Mouse (Mus musculus) forebrain, embryonic 14.5 days (tissue): ENCODE measurements around the gene Tmx4. TPM values are rescaled to one million over a fixed set of nuclear protein-coding genes. Genes with fewer than 3 reads are reported as not detected.

ENCODE experiments used
- ATAC-seq: fragments of 200-750 bp; cut with Nextera tagmentation; 2 replicates; pipeline ENCODE4 v1.8.0; 2017; ENCODE audit warnings: mild to moderate bottlenecking, moderate library complexity
- DNase-seq: peaks from one replicate; pipeline ENCODE4 v3.0.0-alpha.2; 2015; ENCODE audit warnings: low spot score
- H3K27ac ChIP-seq: fragments of 300-500 bp; sonication (generic); 2 replicates; pipeline ENCODE4 v1.5.1; 2014; ENCODE audit warnings: low read depth, mild to moderate bottlenecking, control low read depth, low read length, moderate library complexity
- H3K27me3 ChIP-seq: fragments of 300-500 bp; sonication (generic); replicated peaks from 2 replicates; pipeline ENCODE4 v1.6.1; 2014; ENCODE audit warnings: low read length, control low read depth, mixed read lengths; ENCODE audit not compliant: control insufficient read depth, insufficient read depth
- H3K36me3 ChIP-seq: fragments of 300-500 bp; sonication (generic); 2 replicates; pipeline ENCODE4 v1.6.1; 2014; ENCODE audit warnings: low read length, control low read depth; ENCODE audit not compliant: control insufficient read depth, insufficient read depth
- H3K4me1 ChIP-seq: fragments of 300-500 bp; sonication (generic); 2 replicates; pipeline ENCODE4 v1.6.1; 2014; ENCODE audit warnings: antibody characterized with exemption, low read length, control low read depth; ENCODE audit not compliant: control insufficient read depth, insufficient read depth
- H3K4me2 ChIP-seq: fragments of 300-500 bp; sonication (generic); 2 replicates; pipeline ENCODE4 v1.6.1; 2014; ENCODE audit warnings: mild to moderate bottlenecking, control low read depth, low read length
- H3K4me3 ChIP-seq: fragments of 300-500 bp; sonication (generic); 2 replicates; pipeline ENCODE4 v1.5.1; 2014; ENCODE audit warnings: low read depth, low read length, control low read depth
- H3K9ac ChIP-seq: fragments of 300-500 bp; sonication (generic); 2 replicates; pipeline ENCODE4 v1.6.1; 2014; ENCODE audit warnings: mild to moderate bottlenecking, low read length, control low read depth, moderate library complexity
- H3K9me3 ChIP-seq: fragments of 300-500 bp; sonication (generic); replicated peaks from 2 replicates; pipeline ENCODE4 v1.6.1; 2016; ENCODE audit warnings: low read length, control low read depth, mixed read lengths; ENCODE audit not compliant: control insufficient read depth
- WGBS: fragments of 180-500 bp; shearing (Covaris S2); extraction: QIAGEN DNeasy Blood & Tissue Kit; methylation state at CpG from one replicate; pipeline ENCODE4 v1.1.7; 2014; 5-methylcytosine and 5-hydroxymethylcytosine counted together
- polyA plus RNA-seq: library from polyadenylated mRNA; unstranded; fragments of >200 nt; fragmentation: Nextera tagmentation; extraction: Ambion mirVana; gene quantifications from 2 replicates; pipeline ENCODE4 v1.2.1, GENCODE M21; 2014

The Tmx4 gene
- polyA plus RNA-seq = 70.2 and 84.2 TPM in 2 replicates

DNA sequence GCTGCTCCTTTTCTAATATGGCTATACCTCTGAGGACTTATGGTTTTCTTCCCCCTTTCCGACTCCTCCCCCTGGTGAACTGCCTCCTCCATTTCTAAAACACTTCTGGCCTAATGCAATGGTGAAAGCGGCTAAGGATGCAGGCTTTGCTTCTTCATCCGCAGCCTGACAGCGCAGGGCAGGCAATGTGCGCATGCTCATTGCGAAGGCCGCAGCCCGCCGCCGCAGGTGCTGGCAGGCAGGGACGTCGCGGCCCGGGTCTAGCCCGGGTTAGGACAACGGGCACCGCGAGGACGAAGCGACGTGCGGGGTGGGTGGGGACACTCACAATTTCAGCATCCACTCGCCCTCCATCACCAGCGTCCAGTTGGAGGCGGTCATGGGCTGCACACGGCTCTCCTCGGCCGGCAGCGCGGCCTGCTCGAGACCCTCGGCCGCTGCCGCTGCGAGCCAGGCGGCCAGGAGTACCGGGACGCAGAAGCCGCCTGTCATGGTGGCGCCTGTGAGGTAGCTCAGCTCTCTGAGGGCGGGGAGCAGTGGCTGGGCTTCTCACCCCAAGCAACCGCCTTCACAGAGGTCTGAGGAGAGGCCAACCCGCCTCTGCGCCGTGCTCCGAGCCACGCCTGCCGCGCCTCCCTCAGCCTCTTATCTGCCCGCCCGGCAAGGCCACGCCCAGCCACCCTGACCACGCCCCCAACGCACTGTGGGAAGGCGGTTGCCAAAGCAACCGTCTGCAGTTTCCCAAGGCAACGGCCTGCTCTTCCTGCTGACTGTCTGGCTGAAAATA lies at the start of gene Tmx4:
Gene Tmx4, minus strand, starts transcription at position 632 of the 787 bp plus-strand sequence.
- Histone ChIP-seq H3K9ac (peak within 1 kb of the TSS; percentile 97), H3K36me3 (peaks cover 5% of the 10 kb centered on the region; the same call in 1 of the 2 replicates), H3K27ac (peak within 1 kb of the TSS; percentile 99), H3K9me3 (no peaks in the 10 kb centered on the region), H3K4me3 (peak within 1 kb of the TSS; percentile 78), H3K4me2 (peak within 1 kb of the TSS; percentile 60), H3K27me3 (no peaks in the 10 kb centered on the region), H3K4me1 (peaks cover 19% of the 10 kb centered on the region)
- DNase-seq = peak; percentile 99
- WGBS = under 1% methylated on average over 56 of the region's 57 CpGs
- peak; percentile 99 for ATAC-seq

DNA sequence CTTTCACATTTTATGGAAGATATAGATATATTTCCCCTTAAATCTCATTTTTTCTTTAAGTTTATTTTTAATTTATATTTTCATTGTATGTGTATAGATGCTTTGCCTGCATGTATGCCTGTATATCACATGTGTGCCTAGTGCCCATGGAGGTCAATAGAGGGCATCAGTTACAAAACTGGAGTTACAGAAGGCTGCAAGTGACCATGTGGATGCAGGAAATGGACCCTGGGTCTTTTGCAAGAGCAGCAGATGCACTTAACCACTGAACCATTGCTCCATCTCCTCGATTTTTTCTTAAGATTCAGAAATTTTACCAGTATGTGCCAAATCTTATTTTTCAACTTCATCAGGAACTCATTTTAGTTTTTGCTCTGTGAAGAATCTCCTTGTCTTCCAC lies 48.2 kb upstream of the Tmx4 start:
- H3K36me3 ChIP-seq = no peaks in the 10 kb centered on the region
- no peaks in the 10 kb centered on the region for H3K4me1 ChIP-seq
- H3K4me3 ChIP-seq = no peak overlapping the region
- no peak overlapping the region for H3K27ac ChIP-seq
- DNase-seq (no peak), ATAC-seq (no peak)
- no peaks in the 10 kb centered on the region for H3K9me3 ChIP-seq
- WGBS = 73% methylated on average over 1 of the region's 1 CpGs
- H3K4me2 ChIP-seq = no peak overlapping the region
- no peaks in the 10 kb centered on the region for H3K27me3 ChIP-seq
- no peak overlapping the region for H3K9ac ChIP-seq

- Histone ChIP-seq H3K27ac (no peak overlapping the region), H3K4me1 (no peaks in the 10 kb centered on the region), H3K9ac (no peak overlapping the region), H3K4me3 (no peak overlapping the region), H3K27me3 (no peaks in the 10 kb centered on the region), H3K9me3 (no peaks in the 10 kb centered on the region), H3K4me2 (no peak overlapping the region), H3K36me3 (no peaks in the 10 kb centered on the region)
- 90% methylated on average over 7 of the region's 7 CpGs for WGBS
- DNase-seq (no peak), ATAC-seq (no peak)
These were observed 47.1 kb upstream of the Tmx4 start for GRCm38 (mm10) chr2:134691055-134691454.

DNA sequence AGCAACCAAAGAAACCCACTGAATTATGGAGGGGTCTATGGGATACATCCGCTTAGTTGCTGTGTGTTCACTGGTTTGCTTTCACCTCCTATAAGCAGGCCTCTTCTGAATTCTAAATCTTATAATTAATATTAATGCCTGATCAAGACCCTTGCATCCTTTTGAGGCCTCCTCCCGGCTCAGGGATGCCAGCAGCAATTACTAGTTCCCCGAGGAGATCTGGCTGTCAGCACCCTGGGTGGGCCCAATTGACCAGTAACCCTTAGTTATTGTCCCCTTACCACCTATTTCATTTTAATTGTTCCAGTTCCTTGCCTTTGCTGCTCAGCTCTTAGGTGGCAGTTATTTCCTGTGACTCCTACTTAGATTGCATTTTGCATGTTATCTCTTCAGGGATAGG lies 38.4 kb upstream of the Tmx4 start:
- H3K27me3 ChIP-seq = no peaks in the 10 kb centered on the region
- H3K4me2 ChIP-seq = no peak overlapping the region
- no peaks in the 10 kb centered on the region for H3K4me1 ChIP-seq
- no peak overlapping the region for H3K4me3 ChIP-seq
- no peaks in the 10 kb centered on the region for H3K9me3 ChIP-seq
- no peak overlapping the region for H3K27ac ChIP-seq
- DNase-seq (peak; percentile 4), ATAC-seq (no peak)
- H3K36me3 ChIP-seq = no peaks in the 10 kb centered on the region
- H3K9ac ChIP-seq = no peak overlapping the region
- WGBS = 36% methylated on average over 3 of the region's 3 CpGs

DNA sequence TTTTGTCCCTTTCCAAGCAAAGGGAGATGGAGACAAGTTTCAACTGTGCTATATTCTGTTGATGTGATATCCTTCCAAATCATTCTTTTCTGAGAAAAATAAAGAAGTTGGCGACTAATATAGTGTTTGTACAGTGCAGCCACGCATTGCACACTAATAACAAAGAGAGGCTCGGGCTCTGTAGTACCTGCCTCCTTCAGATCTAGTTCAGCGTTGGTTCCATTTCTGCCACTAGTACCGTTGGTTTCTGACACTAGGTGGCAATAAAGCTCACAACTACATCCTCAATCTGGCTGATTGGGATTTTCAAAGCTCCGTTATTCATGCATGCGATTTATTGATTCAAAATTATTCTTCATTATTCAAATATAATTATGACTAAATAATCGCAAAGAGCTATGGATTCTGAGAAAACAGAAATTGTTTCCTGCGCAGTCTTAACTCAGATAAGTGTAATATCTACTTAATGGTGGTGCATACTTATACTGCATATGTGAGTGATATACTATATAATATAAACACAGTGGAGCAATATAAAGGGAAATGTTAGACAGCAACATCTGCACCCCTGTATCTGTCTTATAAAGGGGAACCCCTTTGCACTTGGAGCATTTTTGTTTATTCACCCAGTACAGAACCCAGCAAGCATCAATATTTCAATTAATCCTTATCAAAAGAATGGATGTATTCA lies 37.5 kb upstream of the Tmx4 start:
- H3K4me2 ChIP-seq = no peak overlapping the region
- H3K4me3 ChIP-seq = no peak overlapping the region
- no peaks in the 10 kb centered on the region for H3K9me3 ChIP-seq
- H3K27me3 ChIP-seq = no peaks in the 10 kb centered on the region
- H3K4me1 ChIP-seq = no peaks in the 10 kb centered on the region
- DNase-seq (peak; percentile 83), ATAC-seq (peak; percentile 84)
- H3K27ac ChIP-seq = no peak overlapping the region
- no peaks in the 10 kb centered on the region for H3K36me3 ChIP-seq
- H3K9ac ChIP-seq = no peak overlapping the region
- 28% methylated on average over 9 of the region's 9 CpGs for WGBS

DNA sequence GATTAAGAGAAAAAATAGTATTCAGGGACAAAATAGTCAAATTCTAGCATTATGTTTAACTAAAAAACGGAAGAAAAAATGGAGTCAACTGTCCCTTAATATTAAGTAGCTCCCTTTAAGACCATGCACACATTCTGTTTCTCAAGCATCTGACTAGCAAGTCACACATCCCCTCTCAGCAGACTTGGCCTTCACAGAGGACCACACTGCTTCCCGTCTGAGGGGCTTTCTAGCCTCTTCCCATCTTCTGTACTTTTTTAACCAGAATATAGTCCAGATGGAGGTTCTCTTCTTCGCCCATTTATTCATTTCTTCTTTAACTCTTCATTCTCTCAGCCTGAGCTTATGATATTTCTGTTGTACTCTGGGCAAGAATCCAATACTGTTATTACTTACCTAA lies 35.6 kb upstream of the Tmx4 start:
- no peak for DNase-seq
- H3K9me3 ChIP-seq = no peaks in the 10 kb centered on the region
- H3K27me3 ChIP-seq = no peaks in the 10 kb centered on the region
- no peaks in the 10 kb centered on the region for H3K4me1 ChIP-seq
- H3K27ac ChIP-seq = no peak overlapping the region
- no peak overlapping the region for H3K9ac ChIP-seq
- 76% methylated on average over 3 of the region's 3 CpGs for WGBS
- H3K4me2 ChIP-seq = no peak overlapping the region
- H3K4me3 ChIP-seq = no peak overlapping the region
- no peaks in the 10 kb centered on the region for H3K36me3 ChIP-seq
- no peak for ATAC-seq

DNA sequence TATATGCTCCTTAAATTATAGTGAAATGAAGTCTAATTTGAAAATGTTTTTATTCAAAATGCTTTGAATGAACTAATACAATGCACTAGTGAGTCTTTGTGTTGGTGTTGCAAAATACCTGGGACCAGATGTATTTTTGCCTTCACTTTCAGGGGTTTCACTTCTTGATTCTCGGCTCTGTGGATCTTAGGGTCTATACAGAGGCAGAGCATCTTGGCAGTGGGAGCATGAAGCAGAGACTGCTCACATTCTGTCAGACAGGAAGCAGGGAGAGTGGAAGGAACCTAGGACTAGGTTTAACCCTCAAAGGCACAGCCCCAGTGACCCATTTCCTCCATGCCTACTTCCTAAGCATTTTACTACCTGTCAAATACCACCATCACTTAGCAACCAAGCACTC lies 31.5 kb upstream of the Tmx4 start:
- no peaks in the 10 kb centered on the region for H3K9me3 ChIP-seq
- no peaks in the 10 kb centered on the region for H3K4me1 ChIP-seq
- H3K9ac ChIP-seq = no peak overlapping the region
- H3K4me3 ChIP-seq = no peak overlapping the region
- no peak overlapping the region for H3K27ac ChIP-seq
- no peak for ATAC-seq
- no peaks in the 10 kb centered on the region for H3K36me3 ChIP-seq
- no peaks in the 10 kb centered on the region for H3K27me3 ChIP-seq
- H3K4me2 ChIP-seq = no peak overlapping the region
- WGBS = 73% methylated on average over 1 of the region's 1 CpGs
- no peak for DNase-seq

DNA sequence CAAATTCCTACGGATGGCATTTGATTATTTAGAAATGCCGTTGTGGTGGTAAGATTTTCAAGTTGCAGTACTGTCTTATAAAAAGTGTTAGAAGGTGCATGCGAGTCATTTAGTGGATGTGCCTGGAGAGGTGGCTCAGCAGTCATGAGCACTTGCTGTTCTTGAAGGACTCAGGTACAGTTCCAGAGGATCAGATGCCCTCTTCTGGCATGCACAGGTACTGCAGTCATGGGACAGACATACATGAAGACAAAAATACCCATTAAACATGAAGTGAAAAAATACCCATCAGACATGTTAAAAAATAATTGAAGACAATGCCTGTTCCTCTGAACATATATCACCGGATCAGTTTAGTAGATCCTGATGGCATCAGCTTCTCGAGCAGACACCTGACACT lies 29.7 kb upstream of the Tmx4 start:
- DNase-seq (peak; percentile 29), ATAC-seq (no peak)
- no peaks in the 10 kb centered on the region for H3K4me1 ChIP-seq
- no peak overlapping the region for H3K4me2 ChIP-seq
- H3K9me3 ChIP-seq = no peaks in the 10 kb centered on the region
- WGBS = 78% methylated on average over 5 of the region's 5 CpGs
- H3K27me3 ChIP-seq = no peaks in the 10 kb centered on the region
- no peak overlapping the region for H3K27ac ChIP-seq
- no peak overlapping the region for H3K4me3 ChIP-seq
- no peaks in the 10 kb centered on the region for H3K36me3 ChIP-seq
- H3K9ac ChIP-seq = no peak overlapping the region

GRCm38 (mm10) chr2:134656477-134656876 lies 12.5 kb upstream of the Tmx4 start:
- DNase-seq (no peak), ATAC-seq (no peak)
- H3K9ac ChIP-seq = no peak overlapping the region
- no peak overlapping the region for H3K27ac ChIP-seq
- no peaks in the 10 kb centered on the region for H3K27me3 ChIP-seq
- no peak overlapping the region for H3K4me3 ChIP-seq
- H3K36me3 ChIP-seq = no peaks in the 10 kb centered on the region
- WGBS = 32% methylated on average over 4 of the region's 4 CpGs
- no peaks in the 10 kb centered on the region for H3K9me3 ChIP-seq
- H3K4me1 ChIP-seq = no peaks in the 10 kb centered on the region
- no peak overlapping the region for H3K4me2 ChIP-seq
